Mouse (Mus musculus) spleen, adult 12 weeks (tissue): ENCODE measurements at regions not wholly inside any gene's neighbourhood (a gene's known extent, or its start where the extent isn't known, plus 50 kb on each side); places are given as distances from the start of the nearest gene placed in this dataset.

Experiments used
- DNase-seq: peaks from one replicate; pipeline ENCODE4 v3.0.0; 2022; ENCODE audit warnings: low spot score

DNA sequence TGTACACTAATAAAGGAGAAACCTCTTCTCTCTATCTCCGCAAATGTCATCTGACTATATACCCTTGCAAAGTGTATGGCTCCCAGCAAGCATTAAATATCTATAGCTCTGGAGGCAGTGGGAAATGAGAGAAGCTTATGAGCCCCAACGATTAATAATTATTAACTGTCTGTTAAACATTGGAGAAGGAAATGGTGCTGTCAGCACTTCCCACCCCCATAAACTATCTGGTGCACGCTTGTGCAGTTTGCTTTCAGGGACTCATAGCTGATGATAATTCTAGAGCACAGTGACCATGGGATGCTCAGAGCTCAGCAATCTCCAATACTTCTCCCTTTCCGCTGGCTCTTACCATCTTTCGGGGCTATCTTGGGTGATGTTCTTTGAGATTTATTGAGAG is 541.2 kb downstream of the Grxcr1 start:
- no peak for DNase-seq

DNA sequence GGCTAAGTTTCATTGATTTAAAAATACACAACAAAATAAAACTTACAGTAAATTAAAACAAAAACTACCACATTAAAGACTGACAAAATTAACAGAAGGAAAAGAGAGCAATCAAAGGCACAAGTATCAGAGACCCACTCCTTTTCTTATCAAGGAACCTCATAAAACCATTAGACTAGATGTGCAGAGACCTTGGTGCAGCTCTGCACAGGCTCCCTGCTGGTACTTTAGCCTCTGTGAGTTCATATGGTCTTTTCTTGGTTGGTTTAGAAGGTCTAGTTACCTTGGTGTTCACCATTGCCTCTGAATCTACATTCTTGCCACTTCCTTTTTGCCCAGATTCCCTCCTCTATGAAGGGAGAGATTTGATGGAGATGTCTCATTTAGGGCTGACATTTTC is 544.2 kb downstream of the Grxcr1 start:
- DNase-seq, result no peak

DNA sequence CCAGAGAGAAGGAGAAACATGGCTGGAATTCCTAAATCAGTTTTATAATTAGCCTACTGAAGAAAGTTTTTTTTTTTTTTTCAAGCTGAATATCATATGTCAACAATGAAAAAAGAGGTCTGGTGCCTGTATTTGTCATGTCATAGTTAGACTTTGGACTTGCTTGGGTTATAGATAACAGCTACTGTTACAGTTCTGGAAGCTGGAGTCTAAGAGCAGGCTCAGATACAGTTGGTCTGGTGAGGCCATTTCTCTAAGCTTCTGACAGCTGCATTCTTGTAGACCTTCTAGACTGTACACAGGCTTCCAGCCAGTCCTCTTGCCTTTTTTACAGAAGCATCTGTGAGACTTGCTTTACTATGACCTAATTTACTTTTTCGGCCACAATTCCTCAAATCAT is 546.9 kb downstream of the Grxcr1 start:
- no peak for DNase-seq

DNA sequence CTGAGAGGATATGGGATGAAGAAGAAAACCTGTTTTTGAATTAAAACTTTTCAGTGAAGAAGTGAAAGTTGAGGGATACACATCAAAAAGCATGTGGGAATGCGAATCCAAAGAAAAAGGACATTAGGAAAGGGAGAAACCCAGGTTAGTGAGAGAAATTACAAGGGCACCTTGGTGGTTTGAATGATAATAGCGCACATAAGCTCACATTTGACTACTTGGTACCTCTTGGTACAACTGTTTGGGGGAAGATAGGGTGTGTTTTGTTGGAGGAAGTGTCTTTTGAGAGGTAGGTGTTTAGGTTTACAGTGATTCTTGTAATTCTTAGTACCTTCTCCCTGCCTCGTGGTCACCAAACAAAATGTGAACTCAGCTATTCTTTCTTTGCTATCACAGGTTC is 560.8 kb downstream of the Grxcr1 start:
- no peak for DNase-seq

DNA sequence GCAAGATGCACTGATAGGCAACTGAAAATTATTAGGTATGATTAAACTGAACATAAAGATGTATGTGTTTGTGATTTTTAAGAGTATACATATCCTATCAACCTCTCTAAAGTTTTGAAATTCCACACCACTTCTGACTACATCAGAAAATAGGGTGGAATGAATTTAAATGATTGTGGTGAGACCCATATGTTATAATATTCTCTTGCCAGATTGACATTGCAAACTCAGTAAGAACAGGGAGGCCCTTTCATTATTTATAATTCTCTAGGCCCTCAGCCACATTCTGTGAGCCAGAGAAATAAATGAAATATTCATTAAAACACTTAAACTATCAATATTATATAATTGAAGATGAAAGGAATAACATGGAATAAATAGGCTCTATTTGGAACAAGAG is 586.8 kb downstream of the Grxcr1 start:
- DNase-seq, result no peak

DNA sequence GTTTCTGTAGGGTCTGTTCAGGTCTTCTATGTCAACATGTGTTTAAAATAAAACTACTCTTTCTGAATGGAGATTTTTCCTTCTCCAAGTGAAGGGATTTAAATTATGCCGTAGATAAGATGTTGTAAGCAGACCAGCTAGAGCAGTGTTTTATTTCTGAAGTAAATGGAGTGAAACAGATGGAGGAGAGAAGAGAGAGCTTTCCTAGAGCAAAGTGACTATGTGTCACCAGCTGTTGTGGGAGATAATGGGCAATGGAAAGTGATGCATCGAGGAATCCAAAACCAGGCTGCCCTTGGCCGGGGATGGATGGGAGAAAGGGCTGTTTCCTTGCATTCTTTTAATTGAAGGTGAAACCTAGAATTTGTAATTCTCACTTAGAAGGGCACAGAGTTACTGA is 603.8 kb downstream of the Grxcr1 start:
- no peak for DNase-seq

DNA sequence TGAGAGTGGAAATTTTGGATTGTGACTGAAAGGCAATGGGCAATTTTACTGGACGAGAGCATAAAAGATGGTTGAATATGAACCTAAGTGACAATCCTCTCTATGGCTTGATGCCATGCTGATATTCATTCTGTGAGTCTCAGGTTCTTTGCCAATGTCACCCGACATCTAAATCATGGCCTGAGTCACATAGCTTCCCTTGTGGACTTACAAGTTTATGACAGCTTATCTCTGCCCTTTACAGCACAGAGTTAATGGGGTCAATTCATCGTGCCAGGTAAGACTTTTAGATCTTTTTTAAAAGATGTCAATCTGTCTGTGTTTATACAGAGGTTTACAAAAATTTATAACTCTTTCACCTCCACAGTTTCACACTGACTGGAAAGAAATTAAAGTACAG is 641.2 kb downstream of the Grxcr1 start:
- no peak for DNase-seq

DNA sequence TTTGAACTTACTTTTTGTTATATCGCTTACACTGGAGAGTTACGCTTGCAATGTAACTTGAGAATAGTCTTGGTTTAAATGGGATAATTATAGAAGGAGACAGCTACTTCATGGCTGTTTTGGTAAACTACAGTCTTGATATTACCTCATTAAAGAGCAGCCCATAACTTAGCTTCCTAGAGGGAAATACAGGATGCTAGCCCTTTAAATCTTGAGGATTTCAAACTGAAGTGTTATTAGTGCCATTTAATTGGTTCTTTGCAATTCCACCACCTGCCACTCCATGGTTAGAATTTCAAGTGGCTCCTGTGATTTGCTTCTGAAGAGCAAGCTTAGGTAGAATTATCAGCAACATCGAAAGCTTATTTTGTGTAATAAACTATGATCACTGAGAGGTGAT is 640.1 kb downstream of the Kctd8 start:
- no peak for DNase-seq

DNA sequence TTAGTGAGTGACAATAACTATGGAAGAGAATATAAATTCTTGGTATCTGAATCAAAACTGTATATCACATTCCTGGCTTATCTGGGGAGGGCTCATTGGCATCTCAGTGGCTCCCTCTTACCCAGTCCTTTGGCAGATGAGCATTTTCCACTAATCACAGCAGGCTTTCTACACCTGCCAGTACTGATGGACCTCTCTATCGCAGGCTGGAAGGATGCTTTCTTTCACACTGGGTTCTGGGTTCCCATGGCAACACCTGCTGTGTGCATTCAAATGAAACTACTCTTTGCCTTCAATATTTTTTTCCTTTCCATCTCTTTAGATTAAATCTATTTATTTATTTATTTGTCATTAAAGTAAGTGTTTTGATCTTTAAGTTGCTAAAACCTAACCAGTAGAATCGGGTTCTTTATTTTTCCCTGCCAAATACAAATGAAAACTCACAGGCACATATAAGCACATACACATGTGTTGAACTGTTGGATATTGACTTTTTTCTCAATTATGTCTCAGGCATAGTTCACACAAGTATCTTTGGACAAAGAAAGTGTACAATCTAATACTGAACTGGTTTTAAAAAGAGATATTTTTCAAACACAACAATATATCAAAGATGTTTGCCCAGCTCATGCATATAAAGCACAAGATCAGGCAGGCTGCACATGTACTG is 635.9 kb downstream of the Kctd8 start:
- DNase-seq, result no peak

DNA sequence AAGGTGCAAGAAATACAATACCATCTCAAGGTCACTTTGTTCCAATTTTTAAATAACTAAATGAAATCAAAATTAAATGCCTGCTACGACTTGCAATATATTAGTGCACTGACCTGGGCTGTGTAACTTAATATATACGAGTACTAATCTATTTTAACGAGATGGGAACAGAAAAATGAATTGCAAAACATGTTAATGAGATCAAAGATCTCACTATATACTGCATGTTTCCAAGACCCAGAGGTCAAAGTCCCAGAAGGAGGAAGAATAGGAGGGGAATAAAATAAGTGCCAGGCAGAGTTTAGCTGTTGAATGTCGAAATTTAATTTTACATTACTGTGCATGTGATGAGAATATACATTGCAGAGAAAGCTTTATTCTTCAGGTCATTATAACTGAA is 614.7 kb downstream of the Kctd8 start:
- DNase-seq, result no peak

DNA sequence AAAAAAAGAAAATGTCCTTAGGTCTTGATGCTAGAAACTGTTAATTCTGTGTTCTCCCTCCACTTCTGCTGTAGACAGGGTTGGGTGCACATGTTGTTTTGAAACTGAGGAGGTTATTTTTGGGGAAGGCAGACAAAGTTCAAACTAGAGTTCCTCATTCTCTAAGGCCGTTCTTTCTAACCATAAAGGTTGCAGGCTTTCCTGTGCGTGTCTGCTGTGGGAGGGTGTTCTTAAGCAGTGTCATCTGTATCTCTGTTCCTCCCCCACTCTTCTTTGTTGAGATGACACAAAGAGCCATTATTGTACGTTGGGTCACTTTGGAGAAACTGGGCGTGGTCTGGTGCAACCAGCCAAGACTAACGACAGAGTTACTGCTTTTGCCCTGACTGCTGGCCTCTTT is 606.3 kb downstream of the Kctd8 start:
- DNase-seq, result peak; percentile 21

DNA sequence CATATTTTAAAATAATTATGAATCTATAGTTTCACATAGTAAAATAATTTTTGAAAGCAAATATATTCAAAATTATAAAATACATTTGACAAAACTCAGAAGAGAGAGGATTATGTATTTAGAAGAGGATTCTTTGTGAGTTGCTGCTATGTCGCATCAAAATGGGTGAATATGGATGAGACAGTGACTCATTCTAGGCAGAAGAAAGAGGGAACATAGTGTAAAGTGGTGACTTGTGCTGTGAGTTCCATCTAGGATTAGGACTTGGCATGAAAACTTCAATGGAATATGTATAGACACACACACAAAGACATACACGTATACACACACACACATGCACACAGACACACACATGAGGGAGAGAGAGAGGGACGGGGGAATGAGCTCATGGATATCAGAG is 591.0 kb downstream of the Kctd8 start:
- no peak for DNase-seq

DNA sequence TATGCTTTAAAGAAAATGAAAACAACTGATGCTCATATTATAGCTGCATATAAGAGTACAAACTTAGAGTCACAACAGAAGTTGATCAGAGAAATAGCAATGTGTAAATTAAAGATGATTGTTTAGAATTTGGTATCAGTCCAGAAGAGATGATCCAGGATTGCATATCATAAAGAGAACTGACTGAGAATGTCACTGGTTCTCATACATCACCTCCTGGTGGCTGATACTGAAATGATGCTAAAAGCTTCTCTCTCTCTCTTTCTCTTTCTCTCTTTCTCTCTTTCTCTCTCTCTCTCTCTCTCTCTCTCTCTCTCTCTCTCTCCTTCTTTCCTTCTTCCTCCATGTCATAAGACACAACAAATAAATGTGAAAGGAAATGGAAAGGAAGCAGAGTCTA is 588.5 kb downstream of the Kctd8 start:
- DNase-seq, result no peak
